Mouse (Mus musculus) small intestine, adult 2 months (tissue): ENCODE results near the gene Olfr1055. TPM values are rescaled to one million over a fixed set of nuclear protein-coding genes. Genes with fewer than 3 reads are reported as not detected.
"Not testable (repeated sequence)": the region's sequence is repeated elsewhere in the genome, so short reads cannot be mapped to it uniquely, and the experiment has no call there.

ENCODE experiments used
- H3K27ac ChIP-seq: fragments of 200-500 bp; 2 replicates; pipeline ENCODE4 v1.5.1; 2012; ENCODE audit warnings: low read depth, low read length, control low read depth, inconsistent platforms; ENCODE audit not compliant: insufficient read depth
- H3K27me3 ChIP-seq: fragments of 200-500 bp; 2 replicates; pipeline ENCODE4 v1.6.1; 2012; ENCODE audit warnings: mild to moderate bottlenecking, moderate library complexity, low read length, inconsistent platforms; ENCODE audit not compliant: control insufficient read depth, insufficient read depth
- H3K36me3 ChIP-seq: fragments of 200-500 bp; 2 replicates; pipeline ENCODE4 v1.6.1; 2012; ENCODE audit warnings: mild to moderate bottlenecking, low read length, control low read depth, inconsistent platforms; ENCODE audit not compliant: control insufficient read depth, insufficient read depth
- H3K4me1 ChIP-seq: fragments of 200-500 bp; 2 replicates; pipeline ENCODE4 v1.6.1; 2012; ENCODE audit warnings: low read length, inconsistent platforms, mixed read lengths; ENCODE audit not compliant: control insufficient read depth, insufficient read depth, insufficient read length
- H3K4me3 ChIP-seq: fragments of 200-500 bp; 2 replicates; pipeline ENCODE4 v1.5.1; 2012; ENCODE audit warnings: low read depth, mild to moderate bottlenecking, control low read depth, inconsistent platforms, low read length, moderate library complexity
- CTCF ChIP-seq: fragments of 200-500 bp; IDR thresholded peaks from 2 replicates; pipeline ENCODE4 v1.5.1; 2012; ENCODE audit warnings: low read depth, mild to moderate bottlenecking, control low read depth, inconsistent platforms, low read length, moderate library complexity, mixed read lengths; ENCODE audit not compliant: insufficient replicate concordance, insufficient read length; ENCODE audit errors: extremely low read depth
- POLR2A ChIP-seq: fragments of 200-500 bp; IDR thresholded peaks from 2 replicates; pipeline ENCODE4 v1.6.1; 2012; ENCODE audit warnings: low read depth, mild to moderate bottlenecking, control low read depth, inconsistent platforms, low read length, moderate library complexity
- WGBS: fragments of 180-500 bp; shearing (Covaris S2); methylation state at CpG from one replicate; pipeline ENCODE4 v1.1.7; 2018; 5-methylcytosine and 5-hydroxymethylcytosine counted together
- polyA plus RNA-seq: library from polyadenylated mRNA; depleted of rRNA; stranded (reverse); fragments of >200 nt; gene quantifications from 2 replicates; pipeline ENCODE4 v1.2.3, GENCODE M21; 2012; rRNA removed

Gene Olfr1055
- polyA plus RNA-seq: not detected in 2 replicates

DNA sequence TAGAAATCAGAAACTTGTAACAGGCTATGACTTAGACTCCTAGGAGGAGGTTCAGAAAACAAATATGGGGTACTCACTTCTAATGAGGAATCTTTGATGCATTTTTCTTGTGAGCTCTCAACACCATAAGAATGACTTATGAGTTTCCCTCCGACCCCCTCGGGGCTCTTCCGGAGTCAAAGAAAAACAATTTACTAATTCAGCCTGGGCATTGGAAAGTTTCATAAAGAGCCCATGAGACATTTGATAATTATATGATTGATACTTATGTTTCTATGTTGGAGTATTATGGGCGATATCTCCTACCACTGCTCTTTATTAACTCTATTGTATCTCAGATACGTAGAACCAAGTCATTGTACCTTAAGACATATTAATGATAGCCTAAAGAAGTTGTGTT is at the start of gene Olfr1055:
TSS of gene Olfr1055 (minus strand) at position 101 of the 400 bp plus-strand sequence.
- WGBS: 91% methylated on average over 5 of the region's 5 CpGs
- Histone ChIP-seq H3K4me3 (no peak within 1 kb of the TSS), H3K27ac (no peak within 1 kb of the TSS), H3K27me3 (no peaks in the 10 kb centered on the region), H3K36me3 (no peaks in the 10 kb centered on the region), H3K4me1 (no peaks in the 10 kb centered on the region)
- TF ChIP-seq POLR2A (no peak), CTCF (no peak)

DNA sequence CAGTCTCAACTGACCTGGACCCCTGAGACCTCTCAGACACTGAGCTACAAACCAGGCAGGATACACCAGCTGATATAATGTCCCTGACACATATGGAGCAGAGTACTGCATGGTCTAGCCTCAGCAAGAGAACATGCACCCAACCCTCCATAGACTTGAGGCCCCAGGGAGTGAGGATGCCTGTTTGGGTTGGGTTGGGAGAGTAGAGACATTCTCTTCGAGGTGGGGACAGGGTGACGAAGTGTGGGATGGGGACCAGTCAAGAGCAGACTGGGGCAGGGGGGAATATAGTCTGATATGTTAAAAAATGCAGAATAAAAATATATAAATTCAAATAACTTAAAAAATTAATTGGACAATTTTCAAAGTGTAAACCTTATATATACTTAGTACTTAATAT is 45.0 kb upstream of the Olfr1055 start:
- TF ChIP-seq POLR2A (no peak), CTCF (no peak)
- no peaks in the 10 kb centered on the region for H3K4me1 ChIP-seq
- H3K27me3 ChIP-seq: no peaks in the 10 kb centered on the region
- 67% methylated on average over 2 of the region's 2 CpGs for WGBS
- no peaks in the 10 kb centered on the region for H3K36me3 ChIP-seq
- no peak overlapping the region for H3K4me3 ChIP-seq
- H3K27ac ChIP-seq: no peak overlapping the region

DNA sequence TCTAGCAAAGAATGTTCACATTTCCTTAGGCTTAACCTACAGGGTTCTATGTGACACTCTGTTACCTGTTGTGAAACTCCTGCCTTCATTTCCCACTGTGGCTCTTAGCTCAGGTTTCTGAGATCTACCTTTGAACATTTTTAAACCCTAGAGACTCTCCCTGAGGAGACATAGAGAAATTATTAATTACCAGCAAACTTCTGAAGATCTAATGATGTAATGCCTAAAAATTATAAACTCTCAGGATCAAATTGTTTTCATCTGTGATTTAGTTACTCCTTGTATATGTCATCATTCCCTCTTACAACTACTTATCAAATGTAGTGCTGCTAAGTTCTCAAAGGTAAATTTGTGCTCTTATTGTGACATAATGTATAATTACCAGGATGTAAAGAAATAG is 38.4 kb upstream of the Olfr1055 start, which contains the start of gene Olfr1058:
TSS of gene Olfr1058 (minus strand) at position 101 of the 400 bp plus-strand sequence.
- not testable (repeated sequence) for H3K4me3 ChIP-seq, H3K27ac ChIP-seq, H3K27me3 ChIP-seq, H3K36me3 ChIP-seq, H3K4me1 ChIP-seq

DNA sequence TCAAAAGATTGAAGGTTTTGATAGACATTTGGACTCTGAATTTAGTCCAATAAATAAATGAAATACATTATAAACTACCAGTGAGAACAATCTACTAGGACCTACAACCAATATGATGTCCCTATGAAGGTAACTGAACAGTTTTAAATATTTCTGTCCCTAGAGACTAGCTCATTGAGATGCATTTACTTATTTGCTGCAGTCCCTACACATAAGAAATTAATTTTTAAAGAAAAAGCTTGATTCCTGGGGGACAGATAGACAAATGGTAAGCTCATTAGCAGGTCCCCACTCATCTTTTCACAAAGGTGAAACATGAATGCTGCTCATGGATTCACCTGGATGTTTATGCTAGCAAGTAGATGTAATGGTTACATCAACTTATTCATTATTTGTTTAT is 28.2 kb upstream of the Olfr1055 start, which contains the start of gene Olfr1057:
TSS of gene Olfr1057 (minus strand) at position 101 of the 400 bp plus-strand sequence.
- no peaks in the 10 kb centered on the region for H3K27me3 ChIP-seq
- TF ChIP-seq CTCF: no peak
- TF ChIP-seq POLR2A: no peak
- H3K27ac ChIP-seq: no peak within 1 kb of the TSS
- H3K36me3 ChIP-seq: no peaks in the 10 kb centered on the region
- no peak within 1 kb of the TSS for H3K4me3 ChIP-seq
- no peaks in the 10 kb centered on the region for H3K4me1 ChIP-seq

DNA sequence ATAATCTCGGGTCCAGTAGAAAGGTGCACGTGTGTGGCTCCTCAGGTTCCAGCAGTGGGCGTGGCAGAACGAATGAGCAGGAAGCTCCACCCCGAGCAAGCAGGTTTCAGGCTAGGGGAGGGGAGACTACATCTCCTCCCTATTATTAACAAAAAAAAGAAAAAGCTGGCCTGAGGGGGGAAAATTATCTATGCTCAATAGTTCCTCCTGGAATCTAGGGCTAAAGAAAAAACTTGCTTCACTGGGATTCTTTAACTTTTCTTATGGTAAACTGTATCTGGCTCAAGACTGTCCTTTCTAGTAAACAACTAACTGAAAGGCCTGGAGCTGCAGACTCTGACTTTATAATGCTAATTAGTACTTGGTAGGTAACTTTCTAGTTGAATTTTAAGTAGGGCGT is 16.3 kb upstream of the Olfr1055 start:
- not testable (repeated sequence) for H3K4me1 ChIP-seq
- 86% methylated on average over 2 of the region's 6 CpGs for WGBS

DNA sequence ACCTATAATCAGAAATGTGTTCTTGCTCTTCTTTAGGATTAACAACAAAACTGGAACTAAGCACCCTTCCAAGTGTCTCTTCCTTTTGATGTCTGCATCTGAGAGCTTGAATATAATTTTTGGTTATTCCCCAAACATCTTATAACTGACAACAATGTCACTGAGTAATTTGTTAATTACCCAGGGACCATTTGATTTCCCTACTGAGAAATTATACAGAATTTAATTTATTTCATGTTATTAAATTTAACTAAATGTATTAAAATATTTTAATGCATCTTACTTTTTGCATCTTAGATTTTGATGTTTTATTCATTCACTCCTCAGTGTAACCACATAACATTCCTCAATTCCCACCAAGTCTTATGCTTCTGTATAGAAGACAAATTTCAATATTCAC is 12.3 kb upstream of the Olfr1055 start, which contains the start of gene Olfr1056:
TSS of gene Olfr1056 (minus strand) at position 101 of the 400 bp plus-strand sequence.
- no peaks in the 10 kb centered on the region for H3K36me3 ChIP-seq
- no peak within 1 kb of the TSS for H3K4me3 ChIP-seq
- no peak within 1 kb of the TSS for H3K27ac ChIP-seq
- H3K4me1 ChIP-seq: no peaks in the 10 kb centered on the region
- H3K27me3 ChIP-seq: no peaks in the 10 kb centered on the region
- TF ChIP-seq CTCF (no peak), POLR2A (no peak)

More for the DNA sequence above, 16.3 kb upstream of the Olfr1055 start:
- H3K36me3 ChIP-seq, H3K27me3 ChIP-seq, H3K4me3 ChIP-seq, H3K27ac ChIP-seq: not testable (repeated sequence)

DNA sequence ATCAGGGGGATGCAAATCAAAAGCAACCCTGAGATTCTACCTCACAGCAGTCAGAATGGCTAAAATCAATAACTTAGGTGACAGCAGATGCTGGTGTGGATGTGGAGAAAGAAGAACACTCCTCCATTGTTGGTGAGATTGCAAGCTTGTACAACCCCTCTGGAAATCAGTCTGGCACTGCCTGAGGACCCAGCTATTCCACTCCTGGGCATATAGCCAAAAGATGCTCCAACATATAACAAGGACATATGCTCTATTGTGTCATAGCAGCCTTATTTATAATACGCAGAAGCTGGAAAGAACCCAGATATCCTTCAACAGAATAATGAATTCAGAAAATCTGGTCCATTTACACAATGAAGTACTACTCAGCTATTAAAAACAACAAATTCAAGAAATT is 1.7 kb upstream of the Olfr1055 start:
- whole genome bisulfite sequencing: 86% methylated on average over 1 of the region's 1 CpGs

DNA sequence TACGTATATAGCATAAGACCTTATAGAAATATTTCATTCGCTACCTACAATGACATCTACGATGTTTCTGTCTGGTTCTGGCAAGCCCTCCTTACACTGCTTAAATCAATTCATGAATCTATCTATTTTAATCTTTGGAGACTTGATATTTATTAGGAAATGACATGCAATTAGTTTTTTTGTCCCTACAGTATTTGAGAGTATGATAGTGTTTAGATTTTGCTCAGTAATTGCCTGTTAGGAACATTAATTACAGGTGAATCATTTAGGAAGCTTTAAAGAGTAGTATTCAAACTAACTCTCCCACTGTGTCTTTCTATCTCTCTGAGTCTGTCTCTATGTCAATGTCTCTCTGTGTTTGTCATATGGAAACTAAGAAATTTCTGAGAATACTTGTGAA is 14.8 kb downstream of the Olfr1055 start, which contains the start of gene Olfr1054:
TSS of gene Olfr1054 (minus strand) at position 101 of the 400 bp plus-strand sequence.
- TF ChIP-seq POLR2A (no peak), CTCF (no peak)

More for the DNA sequence above, 1.7 kb upstream of the Olfr1055 start:
- not testable (repeated sequence) for H3K27me3 ChIP-seq, H3K4me1 ChIP-seq, H3K4me3 ChIP-seq, H3K27ac ChIP-seq, H3K36me3 ChIP-seq

More for the DNA sequence above, 14.8 kb downstream of the Olfr1055 start, which contains the start of gene Olfr1054:
- Histone ChIP-seq H3K36me3 (no peaks in the 10 kb centered on the region), H3K4me3 (no peak within 1 kb of the TSS), H3K4me1 (no peaks in the 10 kb centered on the region), H3K27ac (no peak within 1 kb of the TSS), H3K27me3 (no peaks in the 10 kb centered on the region)
- WGBS: 82% methylated on average over 3 of the region's 3 CpGs
